Mouse (Mus musculus) urinary bladder, postnatal 10 days (tissue): Measurements from ENCODE around the gene Mpst.

Source experiments
- DNase-seq: peaks from one replicate; pipeline ENCODE4 v3.0.0; 2022; ENCODE audit warnings: low spot score

Gene Mpst

GRCm38 (mm10) chr15:78406293-78406934, at the start of gene Mpst:
Gene Mpst (plus strand): TSS chr15:78406416.
- peak; percentile 51 for DNase-seq

GRCm38 (mm10) chr15:78365916-78366315, 40.3 kb upstream of the Mpst start:
- DNase-seq, result no peak

- no peak for DNase-seq
These were observed 39.3 kb upstream of the Mpst start for GRCm38 (mm10) chr15:78366875-78367274.

- no peak for DNase-seq
These were observed 38.4 kb upstream of the Mpst start for GRCm38 (mm10) chr15:78367811-78368210.

GRCm38 (mm10) chr15:78368926-78369346, 37.3 kb upstream of the Mpst start:
- no peak for DNase-seq

- DNase-seq, result no peak
These were observed 36.6 kb upstream of the Mpst start for GRCm38 (mm10) chr15:78369641-78370040.

- no peak for DNase-seq
These were observed 33.4 kb upstream of the Mpst start for GRCm38 (mm10) chr15:78372796-78373195.

GRCm38 (mm10) chr15:78374204-78374603, 32.0 kb upstream of the Mpst start:
- DNase-seq, result no peak

GRCm38 (mm10) chr15:78377859-78378258, 28.4 kb upstream of the Mpst start:
- DNase-seq, result no peak

GRCm38 (mm10) chr15:78378556-78378955, 27.7 kb upstream of the Mpst start:
- no peak for DNase-seq

GRCm38 (mm10) chr15:78380208-78380607, 26.0 kb upstream of the Mpst start:
- no peak for DNase-seq

GRCm38 (mm10) chr15:78380741-78381140, 25.5 kb upstream of the Mpst start:
- DNase-seq, result no peak

- DNase-seq, result no peak
These were observed 24.1 kb upstream of the Mpst start for GRCm38 (mm10) chr15:78382115-78382514.

GRCm38 (mm10) chr15:78383450-78384219, 22.6 kb upstream of the Mpst start:
- DNase-seq, result no peak

GRCm38 (mm10) chr15:78384220-78385116, 21.7 kb upstream of the Mpst start:
- no peak for DNase-seq

GRCm38 (mm10) chr15:78385564-78385963, 20.7 kb upstream of the Mpst start:
- DNase-seq, result no peak

GRCm38 (mm10) chr15:78390855-78391254, 15.4 kb upstream of the Mpst start:
- no peak for DNase-seq

GRCm38 (mm10) chr15:78395478-78395962, 10.7 kb upstream of the Mpst start, which contains the start of gene Tex33:
Gene Tex33 (minus strand): TSS chr15:78395912.
- DNase-seq, result no peak

- no peak for DNase-seq
These were observed 4.9 kb upstream of the Mpst start for GRCm38 (mm10) chr15:78401345-78401744.

- DNase-seq, result no peak
These were observed 4.3 kb upstream of the Mpst start for GRCm38 (mm10) chr15:78401921-78402320.

GRCm38 (mm10) chr15:78402423-78402822, 3.8 kb upstream of the Mpst start:
- DNase-seq, result no peak

GRCm38 (mm10) chr15:78403301-78403741, 2.9 kb upstream of the Mpst start:
- DNase-seq, result no peak
